Mouse (Mus musculus) kidney, embryonic 16.5 days (tissue): ENCODE results near the gene Pdgfd. TPM values are rescaled to one million over a fixed set of nuclear protein-coding genes. Genes with fewer than 3 reads are reported as not detected.

Experiments used
- ATAC-seq: fragments of 200-750 bp; cut with Nextera tagmentation; 2 replicates; pipeline ENCODE4 v1.8.0; 2017; ENCODE audit warnings: moderate TSS enrichment; ENCODE audit not compliant: low FRiP score, low TSS enrichment
- H3K27ac ChIP-seq: fragments of 300-500 bp; sonication (generic); 2 replicates; pipeline ENCODE4 v1.5.1; 2014; ENCODE audit warnings: low read length
- H3K27me3 ChIP-seq: fragments of 300-500 bp; sonication (generic); 2 replicates; pipeline ENCODE4 v1.6.1; 2014; ENCODE audit warnings: low read length, control low read depth, mixed read lengths; ENCODE audit not compliant: insufficient read depth
- H3K36me3 ChIP-seq: fragments of 300-500 bp; sonication (generic); 2 replicates; pipeline ENCODE4 v1.6.1; 2014; ENCODE audit warnings: low read length, control low read depth, mixed read lengths; ENCODE audit not compliant: insufficient read depth
- H3K4me1 ChIP-seq: fragments of 300-500 bp; sonication (generic); 2 replicates; pipeline ENCODE4 v1.6.1; 2014; ENCODE audit warnings: low read length, control low read depth, mixed read lengths; ENCODE audit not compliant: insufficient read depth
- H3K4me2 ChIP-seq: fragments of 300-500 bp; sonication (generic); replicated peaks from 2 replicates; pipeline ENCODE4 v1.6.1; 2014; ENCODE audit warnings: low read depth, low read length
- H3K4me3 ChIP-seq: fragments of 300-500 bp; sonication (generic); 2 replicates; pipeline ENCODE4 v1.5.1; 2014; ENCODE audit warnings: mild to moderate bottlenecking, low read length
- H3K9ac ChIP-seq: fragments of 300-500 bp; sonication (generic); replicated peaks from 2 replicates; pipeline ENCODE4 v1.6.1; 2014; ENCODE audit warnings: low read length
- H3K9me3 ChIP-seq: fragments of 300-500 bp; sonication (generic); 2 replicates; pipeline ENCODE4 v1.6.1; 2016; ENCODE audit warnings: low read length, control low read depth
- WGBS: fragments of 180-500 bp; shearing (Covaris S2); extraction: QIAGEN DNeasy Blood & Tissue Kit; methylation state at CpG from one replicate; pipeline ENCODE4 v1.1.7; 2014; 5-methylcytosine and 5-hydroxymethylcytosine counted together
- polyA plus RNA-seq: library from polyadenylated mRNA; unstranded; fragments of >200 nt; fragmentation: Nextera tagmentation; extraction: Ambion mirVana; gene quantifications from 2 replicates; pipeline ENCODE4 v1.2.1, GENCODE M21; 2015

Gene Pdgfd
- polyA plus RNA-seq, 1 experiment from 2014 or later: 20.4 TPM

DNA sequence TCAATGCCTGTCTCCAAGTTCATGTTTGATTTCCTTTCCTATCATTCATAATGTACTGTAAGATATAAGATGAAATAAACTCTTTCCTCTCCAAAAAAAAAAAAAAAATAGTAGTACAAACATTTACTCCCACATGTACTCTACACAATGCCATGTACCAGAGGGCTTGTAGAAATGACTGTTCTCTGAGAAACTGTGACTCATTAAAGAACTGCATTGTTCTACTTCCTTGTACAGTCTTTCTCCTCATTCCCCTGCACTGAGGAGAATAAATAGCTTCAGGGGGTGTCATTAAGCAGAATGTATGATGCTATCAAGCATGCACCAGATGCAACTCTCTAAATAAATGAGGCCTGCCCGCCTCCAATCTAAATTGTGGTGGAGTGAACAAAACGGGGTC lies 130.2 kb downstream of the Pdgfd start:
- WGBS: 78% methylated on average over 2 of the region's 2 CpGs
- Histone ChIP-seq H3K4me2 (no peak overlapping the region), H3K4me1 (no peaks in the 10 kb centered on the region), H3K9me3 (no peaks in the 10 kb centered on the region), H3K27ac (no peak overlapping the region), H3K27me3 (no peaks in the 10 kb centered on the region), H3K36me3 (no peaks in the 10 kb centered on the region), H3K9ac (no peak overlapping the region), H3K4me3 (no peak overlapping the region)
- ATAC-seq: no peak

DNA sequence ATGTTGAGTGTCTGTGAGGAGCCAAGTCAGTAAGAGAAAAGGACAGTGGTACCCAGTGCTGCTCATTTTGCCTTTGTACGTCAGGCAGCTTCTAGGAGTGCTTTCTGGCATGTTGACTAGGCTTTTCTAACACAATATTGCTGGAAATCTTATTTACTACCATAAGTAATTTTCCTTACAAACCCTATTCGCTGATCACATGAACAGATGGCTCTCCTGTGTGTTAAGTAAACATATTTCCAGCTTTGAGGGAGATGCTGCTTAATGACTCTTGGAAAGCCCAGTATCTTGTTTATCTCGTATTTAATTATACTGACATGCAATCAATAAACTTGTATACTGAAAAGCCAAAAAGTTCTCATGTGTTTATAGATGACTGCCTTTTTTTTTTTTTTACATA lies 133.7 kb downstream of the Pdgfd start:
- ATAC-seq: no peak

DNA sequence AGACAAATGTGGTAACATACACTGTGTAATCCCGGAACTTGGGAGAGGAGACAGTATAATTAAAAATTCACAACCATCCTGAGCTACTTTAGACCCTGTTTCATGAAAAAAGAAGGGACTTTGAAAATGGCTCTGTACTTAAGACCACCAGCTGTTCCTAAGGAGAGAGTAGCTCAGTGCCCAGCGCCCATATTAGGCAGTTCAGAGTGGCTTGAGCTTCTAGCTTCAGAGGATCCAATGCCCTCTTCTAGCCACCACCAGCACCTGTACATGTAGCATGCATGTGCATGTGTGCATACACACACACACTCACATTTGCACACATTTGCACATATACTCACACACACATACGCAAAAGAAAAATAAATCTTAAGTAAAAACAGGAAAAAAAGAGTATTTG lies 136.2 kb downstream of the Pdgfd start:
- no peak for ATAC-seq
- Histone ChIP-seq H3K9me3 (no peaks in the 10 kb centered on the region), H3K27ac (no peak overlapping the region), H3K9ac (no peak overlapping the region), H3K4me3 (no peak overlapping the region), H3K4me1 (no peaks in the 10 kb centered on the region), H3K4me2 (no peak overlapping the region), H3K36me3 (no peaks in the 10 kb centered on the region), H3K27me3 (no peaks in the 10 kb centered on the region)
- WGBS: 90% methylated on average over 3 of the region's 3 CpGs

More for the DNA sequence above, 133.7 kb downstream of the Pdgfd start:
- H3K9ac ChIP-seq: no peak overlapping the region
- H3K27me3 ChIP-seq: no peaks in the 10 kb centered on the region
- H3K9me3 ChIP-seq: no peaks in the 10 kb centered on the region
- no peaks in the 10 kb centered on the region for H3K4me1 ChIP-seq
- no peaks in the 10 kb centered on the region for H3K36me3 ChIP-seq
- H3K4me2 ChIP-seq: no peak overlapping the region
- no peak overlapping the region for H3K27ac ChIP-seq
- no peak overlapping the region for H3K4me3 ChIP-seq
- 56% methylated on average over 3 of the region's 3 CpGs for WGBS

DNA sequence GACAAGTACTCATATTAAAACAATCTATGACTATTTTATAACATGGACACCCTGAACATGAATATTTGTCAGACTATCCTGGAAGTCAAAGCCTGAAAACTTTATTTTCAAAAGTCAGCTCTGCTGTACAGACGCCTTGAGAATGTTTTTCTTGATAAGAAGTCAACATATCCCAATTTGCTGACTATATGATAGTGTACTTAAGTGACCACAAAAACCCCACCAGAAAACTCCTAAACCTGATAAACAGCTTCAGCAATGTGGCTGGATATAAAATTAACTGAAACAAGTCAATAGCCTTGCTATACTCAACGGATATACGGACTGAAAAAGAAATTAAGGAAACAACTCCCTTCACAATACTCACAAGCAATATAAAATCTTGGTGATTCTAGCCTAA lies 137.5 kb downstream of the Pdgfd start:
- WGBS: 96% methylated on average over 3 of the region's 3 CpGs
- Histone ChIP-seq H3K36me3 (no peaks in the 10 kb centered on the region), H3K4me1 (no peaks in the 10 kb centered on the region), H3K4me2 (no peak overlapping the region), H3K9ac (no peak overlapping the region), H3K27ac (no peak overlapping the region), H3K27me3 (no peaks in the 10 kb centered on the region), H3K9me3 (no peaks in the 10 kb centered on the region), H3K4me3 (no peak overlapping the region)
- no peak for ATAC-seq

DNA sequence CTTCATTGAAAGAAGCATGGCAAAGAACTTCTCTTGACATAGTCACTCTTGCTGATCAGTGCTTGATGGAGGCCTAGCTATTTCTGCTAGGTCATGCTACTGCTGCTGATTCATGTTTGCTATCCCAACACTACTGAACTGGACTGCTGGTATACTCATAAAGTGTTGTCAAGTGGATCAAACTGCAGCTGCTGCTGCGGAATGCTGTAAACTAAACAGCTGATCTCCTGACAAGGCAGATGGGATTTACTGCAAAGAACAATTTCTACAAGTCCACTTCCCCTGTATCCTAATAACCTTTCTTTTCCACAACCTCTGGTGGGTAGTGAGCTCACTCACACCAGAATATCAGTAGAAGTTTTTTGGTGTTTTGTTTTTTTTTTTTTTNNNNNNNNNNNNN lies 148.7 kb downstream of the Pdgfd start:
- Histone ChIP-seq H3K4me2 (no peak overlapping the region), H3K4me3 (no peak overlapping the region), H3K27ac (no peak overlapping the region), H3K36me3 (no peaks in the 10 kb centered on the region), H3K9ac (no peak overlapping the region), H3K4me1 (no peaks in the 10 kb centered on the region), H3K9me3 (no peaks in the 10 kb centered on the region), H3K27me3 (no peaks in the 10 kb centered on the region)
- ATAC-seq: no peak
- 25% methylated on average over 1 of the region's 1 CpGs for WGBS

DNA sequence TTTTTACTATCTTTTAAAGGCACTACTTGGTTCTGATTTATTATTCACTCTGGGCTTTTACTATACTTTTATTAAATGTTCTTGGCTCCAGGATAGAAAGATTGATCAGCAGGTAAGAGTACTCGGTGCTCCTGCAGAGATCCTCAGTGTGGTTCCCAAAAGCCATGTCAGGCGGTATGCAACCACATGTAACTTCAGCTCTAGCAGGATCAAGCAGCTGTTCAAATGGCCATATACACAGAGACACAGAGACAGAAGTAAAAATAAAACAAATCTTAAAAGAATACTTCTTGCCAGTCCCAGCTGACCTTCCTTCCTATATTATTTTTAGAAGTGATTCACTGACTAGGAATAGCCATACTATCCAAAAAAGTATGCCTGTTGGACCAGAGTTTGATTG lies 157.0 kb downstream of the Pdgfd start:
- WGBS: 91% methylated on average over 2 of the region's 2 CpGs
- no peak overlapping the region for H3K4me2 ChIP-seq
- no peak for ATAC-seq

DNA sequence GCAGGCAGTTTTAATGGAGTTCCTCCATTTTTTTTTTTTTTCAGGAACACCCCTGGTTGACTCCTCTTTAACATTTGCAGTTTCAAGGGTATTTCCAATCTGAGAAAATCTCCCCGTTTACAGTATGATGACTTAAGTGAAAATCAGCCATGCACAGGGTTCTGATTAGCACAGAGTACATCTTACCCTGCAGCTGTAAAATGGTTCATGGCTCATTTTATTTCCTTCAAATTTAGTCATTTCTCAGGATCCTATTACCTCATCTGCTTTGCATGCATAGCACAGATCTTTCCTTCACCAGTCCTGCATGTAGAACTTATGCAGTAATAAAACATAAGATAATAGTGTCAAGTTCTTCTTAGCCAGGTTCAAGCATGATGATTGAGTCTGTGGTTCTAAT lies 165.1 kb downstream of the Pdgfd start:
- ATAC-seq: no peak
- no peaks in the 10 kb centered on the region for H3K27me3 ChIP-seq

More for the DNA sequence above, 157.0 kb downstream of the Pdgfd start:
- no peaks in the 10 kb centered on the region for H3K27me3 ChIP-seq
- H3K27ac ChIP-seq: no peak overlapping the region
- H3K9me3 ChIP-seq: no peaks in the 10 kb centered on the region
- no peaks in the 10 kb centered on the region for H3K36me3 ChIP-seq
- no peaks in the 10 kb centered on the region for H3K4me1 ChIP-seq
- H3K4me3 ChIP-seq: no peak overlapping the region
- no peak overlapping the region for H3K9ac ChIP-seq

DNA sequence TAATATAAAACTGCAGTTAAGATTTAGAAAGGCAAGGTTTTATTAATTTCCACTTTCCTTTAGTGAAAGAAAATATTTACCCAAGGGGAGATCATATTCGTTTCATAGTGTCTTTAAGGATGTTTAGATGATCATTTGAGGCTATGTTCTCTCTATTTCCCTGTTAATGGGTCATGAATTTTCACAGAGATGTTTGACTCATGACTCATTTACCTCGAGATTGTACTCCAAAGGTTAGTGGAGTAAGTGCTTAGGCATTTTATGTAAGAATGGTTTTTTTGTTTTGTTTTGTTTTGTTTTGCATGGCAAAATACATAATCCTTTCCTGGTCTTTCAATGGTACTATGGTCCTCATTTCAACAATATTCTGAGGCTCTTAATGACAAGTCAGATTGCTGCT lies 167.9 kb downstream of the Pdgfd start:
- WGBS: 21% methylated on average over 2 of the region's 2 CpGs
- H3K27me3 ChIP-seq: no peaks in the 10 kb centered on the region
- no peak overlapping the region for H3K27ac ChIP-seq
- H3K9me3 ChIP-seq: no peaks in the 10 kb centered on the region
- no peak for ATAC-seq
- H3K9ac ChIP-seq: no peak overlapping the region
- H3K4me1 ChIP-seq: 0 out of 2 replicates have a peak, but pooled peaks cover 5% of the 10 kb centered on the region
- H3K4me2 ChIP-seq: no peak overlapping the region
- no peaks in the 10 kb centered on the region for H3K36me3 ChIP-seq
- H3K4me3 ChIP-seq: no peak overlapping the region

More for the DNA sequence above, 165.1 kb downstream of the Pdgfd start:
- Histone ChIP-seq H3K9ac (no peak overlapping the region), H3K4me1 (no peaks in the 10 kb centered on the region), H3K9me3 (no peaks in the 10 kb centered on the region), H3K36me3 (no peaks in the 10 kb centered on the region), H3K27ac (no peak overlapping the region), H3K4me3 (no peak overlapping the region), H3K4me2 (no peak overlapping the region)
- 42% methylated on average over 1 of the region's 1 CpGs for WGBS

DNA sequence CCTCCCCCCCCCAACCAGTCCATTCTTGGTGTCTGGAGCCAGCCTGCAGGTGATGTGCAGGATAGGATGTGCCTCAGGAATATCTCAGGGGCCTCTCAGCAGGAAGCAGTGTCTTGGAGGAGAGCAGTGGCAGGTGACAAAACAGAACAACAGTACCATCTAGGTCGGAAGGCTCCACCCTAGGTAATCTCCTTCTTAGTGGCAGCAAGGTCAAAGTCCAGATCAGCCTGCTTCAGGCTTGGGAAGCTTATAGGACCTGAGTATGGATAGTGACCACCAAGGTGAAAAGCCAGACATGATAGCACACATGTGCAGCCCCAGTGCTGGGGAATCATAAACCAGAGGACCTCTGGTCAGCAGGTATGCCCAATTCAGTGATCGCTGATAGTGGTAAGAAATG lies 169.5 kb downstream of the Pdgfd start:
- Histone ChIP-seq H3K27ac (no peak overlapping the region), H3K4me3 (no peak overlapping the region), H3K9ac (no peak overlapping the region), H3K9me3 (no peaks in the 10 kb centered on the region), H3K27me3 (no peaks in the 10 kb centered on the region), H3K4me1 (0 out of 2 replicates have a peak, but pooled peaks cover 5% of the 10 kb centered on the region), H3K36me3 (no peaks in the 10 kb centered on the region), H3K4me2 (no peak overlapping the region)
- WGBS: 95% methylated on average over 2 of the region's 2 CpGs
- ATAC-seq: no peak

DNA sequence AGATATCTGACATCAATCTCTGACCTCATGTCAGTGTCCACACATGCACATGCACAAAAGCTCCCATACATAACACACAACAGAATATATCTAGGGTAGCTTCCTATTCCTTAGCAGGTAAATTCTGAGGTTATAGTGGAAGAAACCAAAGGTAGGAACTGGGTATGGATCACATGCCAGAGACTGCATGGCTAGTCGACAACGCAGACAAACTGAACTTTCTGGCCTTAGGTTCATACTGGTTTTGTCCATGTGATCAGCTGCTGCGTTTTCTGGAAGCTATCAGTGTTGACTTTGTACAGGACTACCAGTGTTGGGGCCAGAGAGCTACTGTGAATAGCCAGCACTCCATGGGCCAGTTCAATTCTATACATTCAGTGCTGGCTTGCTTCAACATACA lies 170.0 kb downstream of the Pdgfd start:
- H3K4me1 ChIP-seq: 0 out of 2 replicates have a peak, but pooled peaks cover 5% of the 10 kb centered on the region
- no peak overlapping the region for H3K4me3 ChIP-seq
- H3K36me3 ChIP-seq: no peaks in the 10 kb centered on the region
- WGBS: 92% methylated on average over 3 of the region's 3 CpGs
- H3K27ac ChIP-seq: no peak overlapping the region
- H3K9me3 ChIP-seq: no peaks in the 10 kb centered on the region
- H3K4me2 ChIP-seq: no peak overlapping the region
- no peak overlapping the region for H3K9ac ChIP-seq
- no peak for ATAC-seq
- no peaks in the 10 kb centered on the region for H3K27me3 ChIP-seq
